Mouse (Mus musculus) liver, embryonic 16.5 days (tissue): Measurements from ENCODE around the gene Ifna7. TPM values are rescaled to one million over a fixed set of nuclear protein-coding genes. Genes with fewer than 3 reads are reported as not detected.
"Not testable (repeated sequence)": the region's sequence is repeated elsewhere in the genome, so short reads cannot be mapped to it uniquely, and the experiment has no call there.

Experiments used
- ATAC-seq: fragments of 200-750 bp; cut with Nextera tagmentation; 2 replicates; pipeline ENCODE4 v1.8.0; 2017; ENCODE audit warnings: low read depth, mild to moderate bottlenecking, moderate number of reproducible peaks, moderate library complexity
- H3K27ac ChIP-seq: fragments of 300-500 bp; sonication (generic); 2 replicates; pipeline ENCODE4 v1.5.1; 2014; ENCODE audit warnings: mild to moderate bottlenecking, low read length
- H3K27me3 ChIP-seq: fragments of 300-500 bp; sonication (generic); 2 replicates; pipeline ENCODE4 v1.6.1; 2014; ENCODE audit warnings: low read depth, low read length, mixed read lengths; ENCODE audit not compliant: control insufficient read depth, insufficient read depth
- H3K36me3 ChIP-seq: fragments of 300-500 bp; sonication (generic); 2 replicates; pipeline ENCODE4 v1.6.1; 2014; ENCODE audit warnings: mild to moderate bottlenecking; ENCODE audit not compliant: control insufficient read depth, insufficient read depth
- H3K4me1 ChIP-seq: fragments of 300-500 bp; sonication (generic); 2 replicates; pipeline ENCODE4 v1.6.1; 2014; ENCODE audit warnings: low read depth, low read length, mixed read lengths; ENCODE audit not compliant: control insufficient read depth
- H3K4me2 ChIP-seq: fragments of 300-500 bp; sonication (generic); 2 replicates; pipeline ENCODE4 v1.6.1; 2014; ENCODE audit warnings: low read depth, low read length, mixed read lengths
- H3K4me3 ChIP-seq: fragments of 300-500 bp; sonication (generic); 2 replicates; pipeline ENCODE4 v1.5.1; 2014; ENCODE audit warnings: low read depth, mild to moderate bottlenecking, low read length
- H3K9ac ChIP-seq: fragments of 300-500 bp; sonication (generic); 2 replicates; pipeline ENCODE4 v1.6.1; 2014; ENCODE audit warnings: low read depth, low read length
- H3K9me3 ChIP-seq: fragments of 300-500 bp; sonication (generic); replicated peaks from 2 replicates; pipeline ENCODE4 v1.6.1; 2016; ENCODE audit warnings: low read length; ENCODE audit not compliant: control insufficient read depth
- WGBS: fragments of 180-500 bp; shearing (Covaris S2); extraction: QIAGEN DNeasy Blood & Tissue Kit; methylation state at CpG from one replicate; pipeline ENCODE4 v1.1.7; 2014; ENCODE audit not compliant: insufficient replicate concordance; 5-methylcytosine and 5-hydroxymethylcytosine counted together
- polyA plus RNA-seq: library from polyadenylated mRNA; unstranded; fragments of >200 nt; fragmentation: Nextera tagmentation; extraction: Ambion mirVana; gene quantifications from 2 replicates; pipeline ENCODE4 v1.2.1, GENCODE M21; 2015

Gene Ifna7
- polyA plus RNA-seq, 1 experiment from 2014 or later = not detected

DNA sequence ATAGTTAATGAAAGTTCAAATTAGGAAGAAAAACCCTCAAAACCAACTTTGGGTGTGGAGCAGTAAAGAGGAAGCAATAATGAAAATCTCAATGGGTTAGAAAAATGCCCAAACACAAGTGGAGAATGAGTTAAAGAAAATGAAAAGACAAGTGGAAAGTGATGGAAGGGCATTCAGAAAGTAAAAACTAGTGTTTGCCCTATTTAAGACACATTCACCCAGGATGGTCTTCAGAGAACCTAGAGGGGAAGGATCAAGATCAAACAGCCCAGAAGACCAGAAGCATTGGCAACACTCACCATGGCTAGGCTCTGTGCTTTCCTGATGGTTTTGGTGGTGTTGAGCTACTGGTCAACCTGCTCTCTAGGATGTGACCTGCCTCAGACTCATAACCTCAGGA is 11.1 kb downstream of the Ifna7 start, which contains the start of gene Ifna6:
Ifna6 (plus strand) TSS at position 301 of the 400 bp plus-strand sequence.
- not testable (repeated sequence) for H3K36me3 ChIP-seq, H3K27me3 ChIP-seq, H3K4me3 ChIP-seq, H3K4me2 ChIP-seq, H3K9ac ChIP-seq, H3K9me3 ChIP-seq, ATAC-seq, H3K4me1 ChIP-seq, H3K27ac ChIP-seq

GRCm38 (mm10) chr4:88830523-88830922 is 14.5 kb downstream of the Ifna7 start:
- Histone ChIP-seq H3K27ac (no peak overlapping the region), H3K27me3 (no peaks in the 10 kb centered on the region), H3K4me1 (no peaks in the 10 kb centered on the region), H3K36me3 (no peaks in the 10 kb centered on the region), H3K9ac (no peak overlapping the region), H3K4me2 (no peak overlapping the region), H3K4me3 (no peak overlapping the region), H3K9me3 (no peaks in the 10 kb centered on the region)
- ATAC-seq = no peak
- 10% methylated on average over 4 of the region's 4 CpGs for WGBS

- H3K27me3 ChIP-seq, H3K27ac ChIP-seq, H3K4me1 ChIP-seq, ATAC-seq, H3K4me2 ChIP-seq, H3K4me3 ChIP-seq, H3K9me3 ChIP-seq, H3K36me3 ChIP-seq, H3K9ac ChIP-seq: not testable (repeated sequence)
- WGBS = 27% methylated on average over 1 of the region's 1 CpGs
Measured at GRCm38 (mm10) chr4:88835225-88835624, 19.2 kb downstream of the Ifna7 start, which contains the start of gene Ifna5. Gene Ifna5 (plus strand): TSS chr4:88835525.

GRCm38 (mm10) chr4:88838828-88839227 is 22.8 kb downstream of the Ifna7 start:
- Histone ChIP-seq H3K4me3 (no peak overlapping the region), H3K27ac (no peak overlapping the region), H3K9me3 (no peaks in the 10 kb centered on the region), H3K4me1 (no peaks in the 10 kb centered on the region), H3K36me3 (no peaks in the 10 kb centered on the region), H3K4me2 (no peak overlapping the region), H3K27me3 (no peaks in the 10 kb centered on the region), H3K9ac (no peak overlapping the region)
- no peak for ATAC-seq
- 38% methylated on average over 3 of the region's 3 CpGs for WGBS

GRCm38 (mm10) chr4:88840058-88840457 is 24.0 kb downstream of the Ifna7 start:
- Histone ChIP-seq H3K27ac (no peak overlapping the region), H3K9me3 (no peaks in the 10 kb centered on the region), H3K4me1 (no peaks in the 10 kb centered on the region), H3K9ac (no peak overlapping the region), H3K4me3 (no peak overlapping the region), H3K27me3 (no peaks in the 10 kb centered on the region), H3K36me3 (no peaks in the 10 kb centered on the region), H3K4me2 (no peak overlapping the region)
- no peak for ATAC-seq
- 41% methylated on average over 3 of the region's 3 CpGs for WGBS

- Histone ChIP-seq H3K36me3 (no peaks in the 10 kb centered on the region), H3K4me2 (no peak within 1 kb of the TSS), H3K27ac (no peak within 1 kb of the TSS), H3K4me3 (no peak within 1 kb of the TSS), H3K4me1 (no peaks in the 10 kb centered on the region), H3K9ac (no peak within 1 kb of the TSS), H3K27me3 (no peaks in the 10 kb centered on the region), H3K9me3 (no peaks in the 10 kb centered on the region)
- no peak for ATAC-seq
- 45% methylated on average over 2 of the region's 2 CpGs for WGBS
Measured at GRCm38 (mm10) chr4:88841438-88841911, 25.4 kb downstream of the Ifna7 start, which contains the start of gene Ifna4. Gene Ifna4 (plus strand): TSS chr4:88841861.

GRCm38 (mm10) chr4:88845334-88845733 is 29.3 kb downstream of the Ifna7 start:
- Histone ChIP-seq H3K36me3 (no peaks in the 10 kb centered on the region), H3K9me3 (no peaks in the 10 kb centered on the region), H3K4me2 (no peak overlapping the region), H3K9ac (no peak overlapping the region), H3K4me3 (no peak overlapping the region), H3K27ac (no peak overlapping the region), H3K27me3 (no peaks in the 10 kb centered on the region), H3K4me1 (no peaks in the 10 kb centered on the region)
- no peak for ATAC-seq
- 28% methylated on average over 2 of the region's 2 CpGs for WGBS

- WGBS = 24% methylated on average over 1 of the region's 1 CpGs
- H3K9me3 ChIP-seq = no peaks in the 10 kb centered on the region
- H3K36me3 ChIP-seq = no peaks in the 10 kb centered on the region
- H3K4me1 ChIP-seq = no peaks in the 10 kb centered on the region
- no peak within 1 kb of the TSS for H3K27ac ChIP-seq
- no peak within 1 kb of the TSS for H3K9ac ChIP-seq
- no peak within 1 kb of the TSS for H3K4me2 ChIP-seq
- no peak for ATAC-seq
- no peak within 1 kb of the TSS for H3K4me3 ChIP-seq
- no peaks in the 10 kb centered on the region for H3K27me3 ChIP-seq
Measured at GRCm38 (mm10) chr4:88849698-88850097, 33.7 kb downstream of the Ifna7 start, which contains the start of gene Ifna1. Gene Ifna1 (plus strand): TSS chr4:88850087.

- Histone ChIP-seq H3K4me2 (no peak overlapping the region), H3K36me3 (no peaks in the 10 kb centered on the region), H3K9ac (no peak overlapping the region), H3K27ac (no peak overlapping the region), H3K4me1 (no peaks in the 10 kb centered on the region), H3K27me3 (no peaks in the 10 kb centered on the region), H3K4me3 (no peak overlapping the region), H3K9me3 (no peaks in the 10 kb centered on the region)
- WGBS = 48% methylated on average over 4 of the region's 4 CpGs
- no peak for ATAC-seq
Measured at GRCm38 (mm10) chr4:88851026-88851763, 35.2 kb downstream of the Ifna7 start.
